Mouse (Mus musculus): ENCODE data around the gene Ehf. TPM values are rescaled to one million over a fixed set of nuclear protein-coding genes. Genes with fewer than 3 reads are reported as not detected.

Ehf gene
- polyA plus RNA-seq, 1 experiment from 2014 or later = 0.09 TPM

GRCm38 (mm10) chr2:103310663-103311062 lies 7.6 kb upstream of the Ehf start:
- 32% methylated on average over 5 of the region's 5 CpGs for WGBS
- Histone ChIP-seq H3K36me3 (ENCODE audit: control insufficient read depth, insufficient read depth, low read length) (no peaks in the 10 kb centered on the region), H3K27ac (ENCODE audit: low read depth, low read length) (no peak overlapping the region), H3K4me2 (ENCODE audit: low read length) (no peak overlapping the region), H3K27me3 (replicated peaks; ENCODE audit: control insufficient read depth, insufficient read depth, low read length) (no peaks in the 10 kb centered on the region), H3K9ac (ENCODE audit: low read length) (no peak overlapping the region), H3K9me3 (replicated peaks; ENCODE audit: control insufficient read depth, low read length) (no peaks in the 10 kb centered on the region), H3K4me1 (ENCODE audit: control insufficient read depth, insufficient read depth, low read length) (no peaks in the 10 kb centered on the region), H3K4me3 (ENCODE audit: low read depth, low read length) (no peak overlapping the region)
- DNase-seq (ENCODE audit: low spot score) (no peak), ATAC-seq (no peak)

GRCm38 (mm10) chr2:103306686-103307085 lies 3.6 kb upstream of the Ehf start:
- no peaks in the 10 kb centered on the region for H3K9me3 ChIP-seq (replicated peaks; ENCODE audit: control insufficient read depth, low read length)
- DNase-seq (ENCODE audit: low spot score) (no peak), ATAC-seq (no peak)
- no peaks in the 10 kb centered on the region for H3K4me1 ChIP-seq (ENCODE audit: control insufficient read depth, insufficient read depth, low read length)
- H3K9ac ChIP-seq (ENCODE audit: low read length) = no peak overlapping the region
- no peaks in the 10 kb centered on the region for H3K36me3 ChIP-seq (ENCODE audit: control insufficient read depth, insufficient read depth, low read length)
- WGBS = 67% methylated on average over 6 of the region's 6 CpGs
- H3K27ac ChIP-seq (ENCODE audit: low read depth, low read length) = no peak overlapping the region
- H3K4me3 ChIP-seq (ENCODE audit: low read depth, low read length) = no peak overlapping the region
- no peaks in the 10 kb centered on the region for H3K27me3 ChIP-seq (replicated peaks; ENCODE audit: control insufficient read depth, insufficient read depth, low read length)
- no peak overlapping the region for H3K4me2 ChIP-seq (ENCODE audit: low read length)

- ATAC-seq = no peak
- WGBS = 71% methylated on average over 6 of the region's 6 CpGs
- H3K4me3 ChIP-seq (ENCODE audit: low read depth, low read length) = no peak overlapping the region
- no peak for DNase-seq (ENCODE audit: low spot score)
- H3K4me2 ChIP-seq (ENCODE audit: low read length) = no peak overlapping the region
- H3K36me3 ChIP-seq (ENCODE audit: control insufficient read depth, insufficient read depth, low read length) = no peaks in the 10 kb centered on the region
- H3K9me3 ChIP-seq (replicated peaks; ENCODE audit: control insufficient read depth, low read length) = no peaks in the 10 kb centered on the region
- H3K9ac ChIP-seq (ENCODE audit: low read length) = no peak overlapping the region
- no peaks in the 10 kb centered on the region for H3K4me1 ChIP-seq (ENCODE audit: control insufficient read depth, insufficient read depth, low read length)
- no peak overlapping the region for H3K27ac ChIP-seq (ENCODE audit: low read depth, low read length)
- no peaks in the 10 kb centered on the region for H3K27me3 ChIP-seq (replicated peaks; ENCODE audit: control insufficient read depth, insufficient read depth, low read length)
Observed at GRCm38 (mm10) chr2:103302669-103303068, 409 bp downstream of the Ehf start.

GRCm38 (mm10) chr2:103298711-103299463 lies 4.2 kb downstream of the Ehf start:
- no peak overlapping the region for H3K9ac ChIP-seq (ENCODE audit: low read length)
- no peaks in the 10 kb centered on the region for H3K36me3 ChIP-seq (ENCODE audit: control insufficient read depth, insufficient read depth, low read length)
- ATAC-seq (no peak), DNase-seq (ENCODE audit: low spot score) (no peak)
- H3K4me1 ChIP-seq (ENCODE audit: control insufficient read depth, insufficient read depth, low read length) = no peaks in the 10 kb centered on the region
- no peak overlapping the region for H3K4me2 ChIP-seq (ENCODE audit: low read length)
- 83% methylated on average over 13 of the region's 13 CpGs for WGBS
- no peak overlapping the region for H3K4me3 ChIP-seq (ENCODE audit: low read depth, low read length)
- H3K9me3 ChIP-seq (replicated peaks; ENCODE audit: control insufficient read depth, low read length) = no peaks in the 10 kb centered on the region
- H3K27me3 ChIP-seq (replicated peaks; ENCODE audit: control insufficient read depth, insufficient read depth, low read length) = no peaks in the 10 kb centered on the region
- no peak overlapping the region for H3K27ac ChIP-seq (ENCODE audit: low read depth, low read length)

GRCm38 (mm10) chr2:103294526-103294925 lies 8.6 kb downstream of the Ehf start:
- no peaks in the 10 kb centered on the region for H3K36me3 ChIP-seq (ENCODE audit: control insufficient read depth, insufficient read depth, low read length)
- no peaks in the 10 kb centered on the region for H3K27me3 ChIP-seq (replicated peaks; ENCODE audit: control insufficient read depth, insufficient read depth, low read length)
- no peaks in the 10 kb centered on the region for H3K9me3 ChIP-seq (replicated peaks; ENCODE audit: control insufficient read depth, low read length)
- H3K4me2 ChIP-seq (ENCODE audit: low read length) = no peak overlapping the region
- H3K9ac ChIP-seq (ENCODE audit: low read length) = no peak overlapping the region
- H3K27ac ChIP-seq (ENCODE audit: low read depth, low read length) = no peak overlapping the region
- H3K4me1 ChIP-seq (ENCODE audit: control insufficient read depth, insufficient read depth, low read length) = no peaks in the 10 kb centered on the region
- DNase-seq (ENCODE audit: low spot score) (no peak), ATAC-seq (no peak)
- no peak overlapping the region for H3K4me3 ChIP-seq (ENCODE audit: low read depth, low read length)
- WGBS = 33% methylated on average over 3 of the region's 3 CpGs

GRCm38 (mm10) chr2:103293751-103294150 lies 9.3 kb downstream of the Ehf start:
- Histone ChIP-seq H3K9me3 (replicated peaks; ENCODE audit: control insufficient read depth, low read length) (no peaks in the 10 kb centered on the region), H3K27me3 (replicated peaks; ENCODE audit: control insufficient read depth, insufficient read depth, low read length) (no peaks in the 10 kb centered on the region), H3K9ac (ENCODE audit: low read length) (no peak overlapping the region), H3K4me2 (ENCODE audit: low read length) (no peak overlapping the region), H3K36me3 (ENCODE audit: control insufficient read depth, insufficient read depth, low read length) (no peaks in the 10 kb centered on the region), H3K4me1 (ENCODE audit: control insufficient read depth, insufficient read depth, low read length) (no peaks in the 10 kb centered on the region), H3K4me3 (ENCODE audit: low read depth, low read length) (no peak overlapping the region), H3K27ac (ENCODE audit: low read depth, low read length) (no peak overlapping the region)
- DNase-seq (ENCODE audit: low spot score) (no peak), ATAC-seq (no peak)
- 73% methylated on average over 5 of the region's 5 CpGs for WGBS

GRCm38 (mm10) chr2:103293214-103293613 lies 9.9 kb downstream of the Ehf start:
- ATAC-seq (no peak), DNase-seq (ENCODE audit: low spot score) (peak; percentile 16)
- Histone ChIP-seq H3K4me3 (ENCODE audit: low read depth, low read length) (no peak overlapping the region), H3K9ac (ENCODE audit: low read length) (no peak overlapping the region), H3K4me1 (ENCODE audit: control insufficient read depth, insufficient read depth, low read length) (no peaks in the 10 kb centered on the region), H3K27me3 (replicated peaks; ENCODE audit: control insufficient read depth, insufficient read depth, low read length) (no peaks in the 10 kb centered on the region), H3K9me3 (replicated peaks; ENCODE audit: control insufficient read depth, low read length) (no peaks in the 10 kb centered on the region), H3K4me2 (ENCODE audit: low read length) (no peak overlapping the region), H3K27ac (ENCODE audit: low read depth, low read length) (no peak overlapping the region), H3K36me3 (ENCODE audit: control insufficient read depth, insufficient read depth, low read length) (no peaks in the 10 kb centered on the region)
- 24% methylated on average over 3 of the region's 3 CpGs for WGBS

GRCm38 (mm10) chr2:103290705-103291269 lies 12.3 kb downstream of the Ehf start:
- Histone ChIP-seq H3K36me3 (ENCODE audit: control insufficient read depth, insufficient read depth, low read length) (no peaks in the 10 kb centered on the region), H3K9me3 (replicated peaks; ENCODE audit: control insufficient read depth, low read length) (no peaks in the 10 kb centered on the region), H3K9ac (ENCODE audit: low read length) (no peak overlapping the region), H3K27ac (ENCODE audit: low read depth, low read length) (no peak overlapping the region), H3K4me3 (ENCODE audit: low read depth, low read length) (no peak overlapping the region), H3K4me2 (ENCODE audit: low read length) (no peak overlapping the region), H3K4me1 (ENCODE audit: control insufficient read depth, insufficient read depth, low read length) (no peaks in the 10 kb centered on the region), H3K27me3 (replicated peaks; ENCODE audit: control insufficient read depth, insufficient read depth, low read length) (no peaks in the 10 kb centered on the region)
- WGBS = 35% methylated on average over 2 of the region's 2 CpGs
- DNase-seq (ENCODE audit: low spot score) (no peak), ATAC-seq (no peak)

- Histone ChIP-seq H3K4me2 (ENCODE audit: low read length) (no peak overlapping the region), H3K9me3 (replicated peaks; ENCODE audit: control insufficient read depth, low read length) (no peaks in the 10 kb centered on the region), H3K4me1 (ENCODE audit: control insufficient read depth, insufficient read depth, low read length) (no peaks in the 10 kb centered on the region), H3K27ac (ENCODE audit: low read depth, low read length) (no peak overlapping the region), H3K4me3 (ENCODE audit: low read depth, low read length) (no peak overlapping the region), H3K36me3 (ENCODE audit: control insufficient read depth, insufficient read depth, low read length) (no peaks in the 10 kb centered on the region), H3K27me3 (replicated peaks; ENCODE audit: control insufficient read depth, insufficient read depth, low read length) (no peaks in the 10 kb centered on the region), H3K9ac (ENCODE audit: low read length) (no peak overlapping the region)
- ATAC-seq = no peak
- no peak for DNase-seq (ENCODE audit: low spot score)
- 92% methylated on average over 3 of the region's 3 CpGs for WGBS
Observed at GRCm38 (mm10) chr2:103290167-103290566, 12.9 kb downstream of the Ehf start.

All from forebrain, embryonic 14.5 days (tissue).